Mouse (Mus musculus) spleen, postnatal 14 days (tissue): ENCODE data around the gene Ythdf1.
A peak's percentile ranks its signal among the peaks of the same experiment; 100 is the strongest.

ENCODE experiments used
- DNase-seq, 2 experiments: peaks; one replicate each; pipeline ENCODE4 v3.0.0; 2021 to 2022; ENCODE audit warnings: low spot score in 2 of 2

Ythdf1 gene

DNA sequence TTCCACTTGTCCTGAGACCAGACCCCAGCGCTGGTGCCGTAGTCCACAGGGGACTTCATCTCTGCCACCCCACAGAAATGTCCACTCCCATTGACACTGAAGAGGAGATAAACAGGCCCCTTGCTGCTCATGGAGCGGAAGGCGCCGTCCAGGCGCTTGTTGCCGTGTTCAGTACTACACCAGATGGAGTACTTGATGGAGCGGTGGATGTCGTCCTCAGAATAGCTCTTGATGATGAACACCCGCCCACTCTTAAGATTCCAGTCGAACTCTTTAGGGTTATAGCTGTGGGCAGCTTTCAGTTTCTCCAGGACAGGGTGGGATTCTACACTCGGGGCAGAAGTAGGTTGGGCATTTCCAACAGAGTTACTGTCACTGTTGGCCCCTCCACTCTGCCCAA, 9.8 kb downstream of the Ythdf1 start:
- no peak for DNase-seq

DNA sequence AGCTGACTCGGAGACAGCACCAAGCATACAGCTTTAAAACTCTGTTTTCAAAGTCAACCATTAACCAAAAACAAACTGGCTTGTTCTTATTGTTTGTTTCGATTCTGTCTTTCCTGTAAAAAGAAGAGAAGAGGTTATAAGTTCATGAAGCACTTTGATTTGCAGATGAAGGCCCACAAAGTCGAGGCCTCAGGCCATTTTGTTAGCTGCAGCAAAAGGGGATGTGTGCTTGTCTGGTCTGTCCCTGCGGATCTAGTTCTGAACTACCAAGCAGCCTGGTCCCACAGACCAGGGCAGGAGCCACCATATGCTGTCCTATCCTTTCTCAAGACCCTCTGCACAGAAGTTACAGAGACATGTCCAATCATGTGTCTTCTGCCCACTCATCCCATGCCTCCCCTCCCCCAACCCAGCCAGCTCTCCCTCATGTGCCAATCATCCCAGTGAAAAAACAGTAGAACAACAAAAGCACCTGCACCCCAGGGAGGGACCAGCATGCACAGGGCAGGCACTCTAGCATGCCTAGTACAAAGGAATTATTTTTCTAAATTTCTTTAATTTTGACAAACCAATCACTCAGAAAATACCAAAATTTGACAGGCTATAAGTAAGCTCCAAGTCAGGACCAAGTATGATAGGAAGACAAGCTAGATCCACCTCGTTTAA, 15.1 kb downstream of the Ythdf1 start:
- DNase-seq = no peak

DNA sequence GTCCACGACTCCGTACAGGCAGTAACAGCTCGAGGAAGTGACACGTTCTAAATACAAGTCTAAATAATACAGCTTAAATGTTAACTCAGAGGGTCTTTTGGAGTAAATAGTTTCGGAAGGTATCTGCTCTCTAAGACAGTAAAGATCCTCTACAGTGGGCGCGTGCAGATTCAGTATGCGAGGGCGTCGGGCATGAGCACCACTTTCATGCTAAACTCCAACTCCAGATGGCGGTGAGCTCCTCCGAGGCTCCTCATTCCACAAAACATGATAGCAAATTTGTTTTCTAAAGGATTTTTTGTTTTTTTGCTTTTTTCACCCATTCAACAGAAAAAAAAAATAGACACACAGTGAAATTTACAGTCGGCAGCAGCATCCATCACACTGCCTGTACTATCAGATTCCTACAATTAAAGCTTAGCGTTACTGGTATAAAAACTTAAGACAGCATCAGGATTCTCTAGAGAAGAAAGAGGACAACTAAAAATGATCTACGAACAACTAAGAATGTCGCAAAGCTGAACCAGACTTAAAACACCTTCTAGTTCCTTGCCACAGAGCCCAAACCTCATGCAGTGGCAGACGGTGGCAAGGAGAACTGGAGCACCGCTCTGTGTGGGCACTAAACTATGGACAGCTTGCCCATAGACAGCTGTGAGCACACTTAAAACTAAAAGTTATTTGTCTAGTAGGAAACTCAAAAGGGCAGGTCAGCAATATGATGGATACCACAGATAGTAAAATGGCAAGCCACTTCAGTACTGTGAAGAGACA, 16.1 kb downstream of the Ythdf1 start:
- DNase-seq = no peak

DNA sequence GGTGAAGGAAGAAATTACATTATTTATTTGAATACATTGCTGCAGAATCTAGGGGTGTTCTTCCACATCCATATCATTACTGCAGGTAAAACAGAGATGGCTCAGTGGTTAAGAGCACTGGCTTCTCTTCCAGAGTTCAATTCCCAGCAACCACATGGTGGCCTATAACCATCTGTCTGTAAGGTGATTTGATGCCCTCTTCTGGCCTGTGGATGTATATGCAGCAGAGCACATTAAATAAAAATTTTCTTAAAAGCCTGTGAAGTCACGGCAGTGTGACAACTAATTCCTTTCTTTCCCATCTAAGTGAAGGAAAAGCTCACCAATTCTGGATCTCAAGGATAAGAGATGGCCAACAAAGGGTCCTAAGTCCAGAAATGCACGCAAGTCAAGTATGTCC, 18.7 kb downstream of the Ythdf1 start:
- DNase-seq = no peak

DNA sequence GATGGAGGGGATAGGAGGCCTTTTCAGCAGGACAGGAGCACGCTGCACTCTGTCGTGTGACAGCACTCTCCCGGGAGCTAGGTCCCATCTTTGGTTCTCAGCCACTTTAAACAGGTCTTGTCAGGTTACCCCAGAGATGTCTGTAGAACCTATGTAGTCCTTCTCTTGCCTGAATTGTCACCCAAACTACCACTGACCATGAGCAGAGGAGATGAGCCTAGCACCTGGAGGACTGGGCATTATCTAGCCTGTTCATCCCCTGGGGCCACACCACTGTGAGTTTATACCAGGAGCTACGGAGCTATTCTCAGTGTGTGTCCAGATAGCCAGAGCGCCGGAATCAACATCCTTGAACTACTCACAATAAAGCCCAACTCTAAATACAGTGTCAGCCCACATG, 22.9 kb downstream of the Ythdf1 start:
- DNase-seq = no peak

DNA sequence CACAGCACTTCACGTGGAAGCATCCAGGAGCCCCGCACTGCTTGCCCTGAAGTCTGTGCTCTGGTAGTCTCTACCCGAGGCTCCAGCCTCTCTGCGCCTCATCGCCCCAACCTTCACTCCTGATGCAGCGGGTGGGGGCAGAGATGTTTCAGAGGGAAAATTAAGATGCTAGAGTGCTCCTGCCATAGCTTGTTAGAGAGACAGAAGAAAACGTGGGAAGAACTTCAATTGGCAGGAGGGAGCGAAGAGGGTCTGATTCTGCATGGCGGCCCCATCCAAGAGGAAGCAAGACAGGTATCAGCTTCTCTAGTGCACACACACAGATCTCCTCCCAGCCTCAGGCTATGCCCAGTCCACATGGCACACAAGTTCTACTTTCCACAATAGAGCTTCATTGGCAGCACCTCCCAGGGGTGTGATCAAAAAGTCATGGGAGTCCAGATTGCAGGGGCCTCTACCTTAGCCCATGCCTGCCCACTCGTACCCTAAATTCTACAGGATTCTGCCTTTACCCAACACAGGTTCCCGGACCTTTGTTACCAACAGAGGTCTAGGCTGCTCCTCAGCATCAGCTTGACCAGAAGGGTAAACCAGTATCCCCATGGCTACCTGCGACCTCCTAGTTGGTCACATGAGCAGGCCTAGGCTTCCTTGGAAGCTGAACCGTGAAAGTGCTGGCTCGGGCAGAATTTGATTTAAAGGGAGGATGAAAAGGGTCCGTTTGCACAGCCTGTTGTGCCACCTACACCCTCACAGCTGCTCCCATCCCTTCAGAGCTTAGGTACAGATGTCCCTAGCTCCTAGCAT, 23.7 kb downstream of the Ythdf1 start:
- no peak for DNase-seq

DNA sequence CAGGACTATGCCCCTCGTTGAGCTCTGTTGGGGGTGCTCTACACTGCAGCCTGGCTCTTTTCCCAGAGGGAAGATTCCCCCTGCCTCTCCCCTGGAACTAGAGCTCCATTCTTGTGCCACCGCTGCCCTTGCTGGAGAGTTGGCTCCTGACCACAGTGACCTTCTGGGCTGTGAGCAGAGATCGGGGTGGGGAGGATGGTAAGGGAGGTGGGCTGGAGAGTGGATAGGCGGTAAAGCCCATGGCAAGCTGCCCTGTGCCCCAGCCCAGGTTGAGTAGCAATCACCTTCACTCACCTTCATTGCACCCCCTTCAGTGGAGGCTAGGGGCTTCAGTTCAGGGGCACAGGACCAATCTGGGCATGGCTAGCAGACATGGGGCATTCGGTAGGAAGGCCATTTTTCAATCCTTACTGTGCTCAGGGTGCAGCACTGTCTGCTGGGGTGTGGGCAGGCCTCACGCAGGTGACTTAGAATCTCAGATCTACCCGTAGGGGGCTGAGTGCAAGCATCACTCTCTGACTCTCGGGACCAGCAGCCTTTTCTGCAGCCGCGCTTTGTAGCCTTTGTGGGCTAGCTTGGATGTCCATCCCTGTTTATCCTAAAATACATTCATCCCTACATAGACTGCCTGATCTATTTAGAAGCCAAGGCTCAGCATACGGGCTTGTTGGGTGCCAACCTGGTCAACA, 24.8 kb downstream of the Ythdf1 start:
- DNase-seq = no peak

DNA sequence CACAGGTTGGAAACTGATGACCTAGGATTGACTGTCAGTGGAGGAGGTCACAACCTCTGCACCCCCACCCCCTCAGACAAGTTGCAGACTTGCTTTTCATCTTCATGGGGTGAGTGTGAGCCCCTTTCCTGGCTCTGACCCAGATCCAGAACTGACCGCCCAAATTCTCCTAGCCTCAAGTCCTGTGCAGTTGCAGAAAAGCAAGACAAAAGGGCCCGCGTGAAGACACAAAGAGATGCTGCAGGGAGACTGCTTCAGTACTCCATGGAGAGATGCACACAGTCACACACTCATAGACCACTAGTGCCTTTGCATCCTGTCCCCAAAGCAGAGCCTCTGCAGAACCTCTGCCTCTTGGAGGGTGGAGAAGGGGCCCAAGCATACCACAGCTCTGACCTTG, 25.4 kb downstream of the Ythdf1 start:
- DNase-seq = no peak

DNA sequence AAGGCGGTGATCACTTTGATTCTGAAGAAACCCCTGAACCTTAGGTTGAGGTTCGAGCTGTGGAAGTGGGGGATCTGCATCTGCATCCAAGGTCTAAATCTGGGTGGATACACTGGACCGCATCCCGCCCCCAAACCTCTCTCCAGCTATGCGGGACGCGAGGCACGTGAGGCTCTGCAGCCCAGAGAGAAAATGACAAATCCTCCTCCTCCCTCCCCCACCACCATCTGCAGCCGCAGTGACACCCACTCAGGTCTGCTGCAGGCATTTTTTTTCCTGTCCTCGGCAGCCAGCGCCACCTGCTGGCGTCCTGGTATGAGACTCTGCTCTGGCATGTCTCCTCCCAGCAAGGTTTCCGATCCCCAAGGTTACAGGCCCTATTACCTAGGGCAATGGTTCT, 26.0 kb downstream of the Ythdf1 start:
- DNase-seq = peak in 1 of 2 experiments; percentile 30

DNA sequence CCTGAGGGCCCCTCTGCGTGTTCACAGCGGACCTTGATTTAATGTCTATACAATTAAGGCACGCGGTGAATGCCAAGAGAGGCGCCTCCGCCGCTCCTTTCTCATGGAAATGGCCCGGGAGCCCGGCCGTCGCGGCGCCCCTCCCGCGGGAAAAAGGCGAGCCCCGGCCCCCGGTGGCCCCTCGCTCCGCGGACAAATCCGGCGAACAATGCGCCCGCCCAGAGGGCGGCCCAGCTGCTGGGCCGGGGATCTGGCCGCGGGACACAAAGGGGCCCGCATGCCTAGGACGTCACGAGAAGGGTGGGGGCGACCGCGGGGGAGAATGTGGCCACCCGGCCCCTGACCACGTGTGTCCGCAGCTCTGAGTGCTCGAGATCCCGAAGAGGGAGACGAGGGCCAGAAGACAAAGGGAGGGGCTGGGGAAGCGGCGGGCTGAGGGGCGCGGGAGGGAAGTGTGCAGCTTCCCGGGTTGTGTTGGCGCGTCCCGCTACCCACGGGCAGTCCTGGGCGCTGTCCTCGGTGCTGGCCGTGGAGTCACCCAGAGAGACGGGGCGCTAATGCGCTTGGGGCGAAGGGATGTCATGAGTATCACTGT, 26.6 kb downstream of the Ythdf1 start:
- peak in 1 of 2 experiments; percentile 14 for DNase-seq

DNA sequence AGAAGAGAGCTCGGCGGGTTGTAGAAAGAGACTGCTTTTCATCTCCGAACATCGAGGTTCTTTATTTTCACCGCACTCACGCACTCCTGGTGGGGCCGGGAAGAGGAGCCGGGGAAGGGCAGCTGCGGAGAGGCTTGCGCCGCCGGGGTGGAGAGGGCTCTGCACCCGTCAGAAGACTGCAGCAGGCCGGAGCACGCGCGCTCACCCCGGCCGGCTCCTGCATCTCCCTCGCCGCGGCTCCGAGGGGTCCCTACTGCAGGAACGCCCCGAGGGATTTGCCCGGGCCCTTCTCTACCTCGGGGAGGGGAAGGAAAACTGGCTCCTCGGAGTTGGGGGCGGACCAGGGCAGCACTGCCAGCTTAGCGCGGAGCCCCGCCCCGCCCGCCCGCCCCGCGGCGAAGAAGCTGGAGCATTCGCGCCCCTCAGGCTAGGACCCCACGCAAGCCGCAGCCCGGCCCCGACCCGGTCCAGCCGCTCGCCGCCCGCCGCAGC, 27.2 kb downstream of the Ythdf1 start:
- DNase-seq = no peak

DNA sequence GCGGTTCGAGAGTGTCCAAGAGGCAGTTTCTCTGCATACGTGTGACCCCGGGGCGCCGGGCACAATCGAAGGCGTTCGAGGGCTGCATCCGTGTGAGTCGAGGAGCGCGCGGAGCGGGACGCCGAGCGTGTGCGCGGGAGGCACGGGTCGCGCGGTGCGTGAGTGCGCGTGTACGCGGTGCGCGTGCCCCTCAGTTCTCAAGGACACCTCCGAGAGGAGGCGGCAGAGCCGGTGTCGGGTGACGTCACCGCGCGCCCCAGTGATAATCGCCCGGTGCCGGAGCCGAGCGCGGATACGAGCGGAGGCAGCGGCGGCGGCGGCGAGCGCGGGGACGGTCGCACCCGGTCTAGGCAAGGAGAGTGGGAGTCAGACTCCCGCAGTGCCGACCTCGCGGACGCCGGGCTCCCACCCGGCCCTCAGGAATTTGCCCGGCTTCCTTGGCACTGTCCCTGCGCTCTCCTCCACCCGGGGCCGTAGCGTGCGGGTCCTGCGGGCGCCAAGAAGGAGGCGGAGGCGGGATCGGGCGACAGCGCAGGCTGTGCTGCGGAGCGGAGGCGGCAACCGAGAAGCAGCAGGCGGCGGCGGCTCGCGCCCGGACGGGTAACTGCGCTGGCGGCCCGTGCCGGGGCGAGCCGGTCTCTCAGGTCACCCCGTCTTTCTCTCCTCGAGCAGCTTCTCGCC, 27.8 kb downstream of the Ythdf1 start:
- no peak for DNase-seq

DNA sequence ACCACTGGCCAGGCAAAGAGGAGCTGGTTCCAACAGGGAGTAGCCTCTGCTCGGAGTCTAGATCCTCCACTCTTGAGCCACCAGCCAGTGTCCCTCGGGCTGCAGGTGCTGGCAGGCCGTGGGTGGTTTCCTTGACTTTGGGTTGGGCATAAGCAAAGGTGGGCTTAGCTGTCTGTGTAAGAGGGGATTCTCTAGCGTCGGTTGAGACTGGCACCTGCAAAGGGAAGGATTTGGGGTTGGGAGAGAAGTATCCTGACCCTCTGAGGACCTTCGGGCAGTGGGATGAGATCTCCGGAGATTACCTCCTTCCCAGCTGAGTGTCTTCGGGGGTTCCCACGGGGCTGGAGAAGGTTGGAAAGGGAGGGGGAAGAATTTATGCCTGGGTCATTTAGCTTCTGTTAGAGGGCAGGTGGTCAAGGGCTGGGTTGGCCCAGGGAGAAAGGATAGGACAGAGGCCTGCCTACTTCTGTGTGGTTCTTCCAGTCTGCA, 28.9 kb downstream of the Ythdf1 start:
- no peak for DNase-seq

DNA sequence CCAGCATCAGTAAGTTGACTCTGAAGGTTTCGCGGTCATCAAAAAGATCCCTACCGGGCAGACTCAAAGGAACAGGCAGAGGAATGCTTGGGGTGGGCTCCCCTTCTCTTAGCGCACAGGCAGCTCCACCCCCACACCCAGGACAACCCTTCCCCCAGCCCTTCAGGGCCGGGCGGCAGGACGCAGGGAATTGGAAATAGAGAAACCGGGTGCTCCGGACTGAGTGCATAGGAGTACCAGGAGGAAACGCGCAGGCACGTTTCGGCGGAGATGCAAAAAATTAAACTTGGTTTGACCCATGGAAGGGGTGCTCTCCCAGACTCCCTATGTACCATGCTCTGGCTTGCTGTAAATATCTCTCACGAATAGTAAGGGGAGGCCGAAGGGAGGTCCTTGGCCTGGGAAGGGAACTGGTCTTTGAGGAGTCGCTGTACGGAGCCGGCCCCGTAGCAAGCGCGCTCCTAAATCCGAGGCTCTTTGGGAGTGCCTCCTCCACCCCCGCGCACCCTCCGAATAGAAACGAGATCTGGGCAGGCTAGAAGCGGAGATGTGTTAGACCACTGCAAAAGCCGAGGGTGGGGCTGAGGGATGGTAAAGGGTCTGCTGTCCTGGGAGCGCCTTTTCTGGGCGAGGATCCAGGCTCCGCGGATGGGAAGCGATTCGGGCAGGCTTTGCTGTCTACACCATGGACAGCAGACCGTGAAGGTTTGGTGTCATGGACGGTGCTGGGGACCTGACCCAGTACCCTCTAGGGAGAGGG, 29.5 kb downstream of the Ythdf1 start:
- no peak for DNase-seq

DNA sequence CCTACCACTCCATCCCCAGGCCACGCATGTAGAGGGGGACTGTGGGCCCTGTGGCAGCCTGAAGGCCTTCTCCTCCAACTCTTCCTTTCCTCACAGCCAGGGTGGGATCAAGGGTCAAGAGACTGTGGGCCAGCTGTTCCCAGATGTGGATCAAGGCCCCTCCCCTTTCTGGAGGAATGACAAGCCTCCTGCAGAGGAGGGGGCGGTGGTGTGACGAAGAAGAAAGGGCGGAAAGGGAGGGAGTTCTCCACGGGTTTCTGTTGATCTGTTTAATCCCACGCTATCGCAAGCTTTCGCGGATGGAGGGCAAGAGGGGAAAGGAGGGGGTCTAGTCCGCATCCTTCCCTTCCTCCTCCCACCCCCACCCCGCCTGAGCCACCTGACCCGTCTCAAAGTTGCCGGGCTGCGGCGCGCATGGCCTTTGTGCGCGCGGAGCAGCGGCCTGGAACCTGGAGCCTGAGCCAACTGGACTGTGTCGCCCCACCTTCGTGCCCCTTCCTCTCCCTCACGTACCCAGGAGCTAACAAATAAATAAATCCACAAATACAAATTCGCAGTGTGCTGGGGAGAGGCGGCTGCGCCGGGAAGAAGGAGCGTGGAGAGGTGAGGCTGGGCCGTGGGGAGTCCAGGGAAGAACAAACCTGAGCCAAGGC, 30.2 kb downstream of the Ythdf1 start:
- no peak for DNase-seq

DNA sequence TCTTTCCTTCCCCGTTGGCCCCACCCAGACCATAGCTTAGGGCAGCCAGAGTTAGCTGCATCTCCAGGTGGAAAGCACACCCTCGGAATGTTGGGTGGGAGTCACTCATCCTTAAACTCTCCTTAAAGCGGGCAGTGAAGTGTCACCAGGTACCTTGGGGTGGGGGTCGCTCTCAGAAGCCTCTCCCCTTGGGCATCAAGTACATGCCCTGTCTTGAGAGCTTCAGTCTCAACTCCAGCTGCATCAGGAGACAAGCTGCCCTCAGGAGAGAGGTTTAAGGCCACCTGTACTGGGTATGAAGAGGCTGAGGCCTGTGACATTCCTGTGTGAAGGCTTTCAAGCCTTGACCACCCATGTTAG, 30.8 kb downstream of the Ythdf1 start:
- DNase-seq = no peak

DNA sequence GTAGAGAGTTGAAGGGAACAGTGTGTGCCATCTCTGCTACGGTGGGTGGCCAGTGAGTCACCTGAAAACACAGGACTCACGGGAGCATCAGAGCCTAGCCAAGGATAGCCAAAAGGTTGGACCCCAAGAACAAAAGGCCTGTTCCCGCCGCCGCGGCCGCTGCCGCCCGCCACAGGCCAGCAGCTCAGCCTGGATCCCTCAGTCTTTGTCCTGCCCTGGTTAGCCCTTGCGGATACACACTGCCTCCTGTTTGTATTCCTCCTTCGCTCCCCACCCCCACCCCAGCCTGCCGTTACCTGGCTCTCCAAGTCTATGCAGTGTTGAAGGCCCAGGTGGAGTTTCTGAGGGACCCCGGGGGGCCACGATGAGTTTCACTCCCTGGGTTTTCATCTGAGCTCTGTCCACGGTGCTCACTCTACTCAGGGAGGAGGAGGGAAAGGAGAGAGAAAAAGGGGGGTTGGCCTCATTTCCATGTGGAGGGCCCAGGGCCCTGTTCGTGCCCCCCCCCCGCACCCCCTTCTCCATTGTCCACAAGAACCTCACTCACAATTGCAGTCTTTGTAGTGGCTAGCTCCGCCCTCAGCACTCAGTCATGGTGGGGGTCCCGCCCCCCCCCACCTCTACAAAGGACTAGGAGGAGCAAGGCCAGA, 31.4 kb downstream of the Ythdf1 start:
- DNase-seq = no peak

DNA sequence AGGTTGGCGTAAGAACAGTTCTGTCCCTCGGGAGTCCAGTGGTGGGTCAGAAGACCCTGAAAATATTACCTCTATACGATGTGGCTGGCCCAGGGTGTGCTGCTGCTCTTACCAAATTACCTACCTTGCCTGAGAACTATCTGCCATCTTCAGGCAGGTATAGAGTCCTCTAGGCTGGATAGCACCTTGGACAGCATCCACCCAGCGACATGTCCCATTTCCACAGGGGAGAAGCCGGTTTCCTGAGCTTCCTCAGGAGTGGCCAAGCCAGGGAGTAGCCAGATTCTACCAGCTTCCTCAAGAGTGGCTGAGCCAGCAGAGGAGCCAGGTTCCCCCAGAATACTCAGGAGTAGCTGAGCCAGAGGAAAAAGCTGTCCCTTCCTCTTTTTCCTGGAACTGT, 35.5 kb downstream of the Ythdf1 start:
- no peak for DNase-seq

DNA sequence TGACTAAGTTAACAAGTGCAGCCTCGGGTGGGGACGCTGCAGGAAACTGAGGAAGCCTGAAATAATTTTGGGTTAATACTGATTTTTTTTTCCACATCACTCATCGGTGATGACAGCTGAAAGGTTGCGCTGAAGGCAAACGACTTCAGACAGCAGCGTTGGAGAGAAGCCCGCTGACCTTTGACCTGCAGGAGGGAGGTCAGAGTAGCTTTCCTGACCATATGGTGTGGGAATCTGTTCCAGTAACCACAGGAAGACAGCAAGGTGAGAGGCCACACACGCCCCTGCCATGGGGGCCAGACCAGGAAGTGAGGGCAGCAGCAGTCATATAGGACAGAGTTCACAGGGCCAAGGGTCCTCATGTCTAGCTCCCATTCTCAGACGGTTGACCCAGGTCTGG, 39.5 kb downstream of the Ythdf1 start:
- DNase-seq = no peak
